Mouse (Mus musculus): Measurements from ENCODE around the gene Pdcd6ip. TPM values are rescaled to one million over a fixed set of nuclear protein-coding genes. Genes with fewer than 3 reads are reported as not detected.

The Pdcd6ip gene
- polyA plus RNA-seq, 1 experiment from 2014 or later: 36.8 TPM

Other genes with a start within 250 kb of the Pdcd6ip start
- 126 and 143 TPM in 2 replicates for gene Clasp2, start 33.2 kb upstream of the Pdcd6ip start, polyA plus RNA-seq (2015; fragmentation: Nextera tagmentation; extraction: Ambion mirVana)
- gene Ubp1, start 222.7 kb upstream of the Pdcd6ip start, polyA plus RNA-seq (2015; fragmentation: Nextera tagmentation; extraction: Ambion mirVana): 33.1 and 34.2 TPM in 2 replicates